Comparison of ENCODE assay signal across 14 mouse cellular contexts in genomic region chr14:54997297-54997696, GRCm38 (mm10). TPM values are rescaled to one million over a fixed set of nuclear protein-coding genes. Genes with fewer than 3 reads are reported as not detected.
A peak's percentile ranks its signal among the peaks of the same experiment; 100 is the strongest.
DNase-seq lines count a peak whose midpoint lies in the region; ATAC-seq and TF ChIP-seq lines count a peak whose summit lies in the region.
"Had no signal": no experiment of that assay in that cellular context is flagged by ENCODE, and none has a peak within 500 bp of the region (broad histone marks: within the 10 kb centered on the region; RNA-seq: fewer than 3 reads in every experiment).

No protein-coding gene starts in this region.

- H3K4me3 ChIP-seq in heart, embryonic 10.5 days, result peak overlapping the region; percentile 56
- H3K4me3 ChIP-seq in lung, embryonic 14.5 days (ENCODE audit: low read depth, low read length), result no peak overlapping the region
- no peak overlapping the region for H3K4me3 ChIP-seq in lung, adult 2 months (replicated peaks; ENCODE audit: extremely low read depth, low read depth, low read length)
- no peak overlapping the region for H3K4me3 ChIP-seq in limb, embryonic 11.5 days (ENCODE audit: low read depth, low read length)
- H3K4me3 ChIP-seq in stomach, postnatal 0 days (ENCODE audit: low read depth, low read length), result no peak overlapping the region

- H3K36me3 ChIP-seq in heart, embryonic 10.5 days, result peaks cover 20% of the 10 kb centered on the region
- H3K36me3 ChIP-seq in lung, embryonic 14.5 days (ENCODE audit: insufficient read depth), result no peaks in the 10 kb centered on the region
- H3K36me3 ChIP-seq in limb, embryonic 11.5 days (ENCODE audit: control insufficient read depth, insufficient read depth, low read length), result no peaks in the 10 kb centered on the region
- H3K36me3 ChIP-seq in stomach, postnatal 0 days (ENCODE audit: control insufficient read depth, insufficient read depth, low read length), result no peaks in the 10 kb centered on the region

- DNase-seq in heart, embryonic 10.5 days (ENCODE audit: low spot score), result no peak
- no peak for DNase-seq in heart, adult 11 months
- no peak for DNase-seq in lung, embryonic 14.5 days
- no peak for DNase-seq in lung, adult 2 months
- no peak for DNase-seq in limb, embryonic 11.5 days (ENCODE audit: low spot score)
- no peak for DNase-seq in stomach, postnatal 0 days (ENCODE audit: low spot score)
- DNase-seq in MN1 (ENCODE audit: low spot score), result no peak
- no peak for DNase-seq in gastrocnemius, postnatal 14 days
- DNase-seq: adrenal gland, postnatal 25 days; cerebellum, postnatal 14 days had no signal

- no peak for TF ChIP-seq CTCF in lung, embryonic 14.5 days (IDR thresholded peaks at IDR 0.05; ENCODE audit: low read depth)
- TF ChIP-seq CTCF in lung, adult 2 months (IDR thresholded peaks at IDR 0.05; ENCODE audit: insufficient read depth, low read length), result no peak
- no peak for TF ChIP-seq CTCF in stomach, postnatal 0 days (IDR thresholded peaks at IDR 0.05; ENCODE audit: low read depth)

- H3K27ac ChIP-seq in heart, embryonic 10.5 days, result peak overlapping the region; percentile 94
- peak overlapping the region; percentile 75; the same call in 1 of the 2 replicates for H3K27ac ChIP-seq in lung, embryonic 14.5 days (ENCODE audit: low read depth)
- no peak overlapping the region for H3K27ac ChIP-seq in limb, embryonic 11.5 days (replicated peaks; ENCODE audit: low read depth, low read length)
- H3K27ac ChIP-seq in stomach, postnatal 0 days (replicated peaks), result peak overlapping the region; percentile 31; the same call in 1 of the 2 replicates

- no peak overlapping the region; the same call in 1 of the 2 replicates for H3K9ac ChIP-seq in lung, embryonic 14.5 days
- H3K9ac ChIP-seq in limb, embryonic 11.5 days (ENCODE audit: low read length), result no peak overlapping the region
- no peak overlapping the region for H3K9ac ChIP-seq in stomach, postnatal 0 days (ENCODE audit: low read length)

- 35% methylated on average over 4 of the region's 4 CpGs for WGBS in heart, embryonic 10.5 days
- 53% methylated on average over 4 of the region's 4 CpGs for WGBS in lung, embryonic 14.5 days
- 64% methylated on average over 4 of the region's 4 CpGs for WGBS in lung, adult 2 months
- 63% methylated on average over 4 of the region's 4 CpGs for WGBS in limb, embryonic 11.5 days
- WGBS in stomach, postnatal 0 days, result 54% methylated on average over 4 of the region's 4 CpGs

- peaks cover 76% of the 10 kb centered on the region for H3K4me1 ChIP-seq in heart, embryonic 10.5 days
- peaks cover 14% of the 10 kb centered on the region; the same call in 1 of the 2 replicates for H3K4me1 ChIP-seq in lung, embryonic 14.5 days (ENCODE audit: insufficient read depth)
- no peaks in the 10 kb centered on the region; the same call in 1 of the 2 replicates for H3K4me1 ChIP-seq in lung, adult 2 months (ENCODE audit: control insufficient read depth, insufficient read depth, low read length)
- 0 out of 2 replicates have a peak, but pooled peaks cover 3% of the 10 kb centered on the region for H3K4me1 ChIP-seq in limb, embryonic 11.5 days (ENCODE audit: control insufficient read depth, insufficient read depth, low read length)
- no peaks in the 10 kb centered on the region for H3K4me1 ChIP-seq in stomach, postnatal 0 days (replicated peaks; ENCODE audit: control insufficient read depth, insufficient read depth)

- intact Hi-C loops in gastrocnemius, postnatal 14 days (cut with DNase I; ENCODE audit: low total_unique reads), result loop anchor here (10.0 kb wide), 1 partner anchor 162 kb away; no protein-coding TSS in a partner anchor

- no peak for ATAC-seq in lung, embryonic 14.5 days (ENCODE audit: insufficient read depth)
- ATAC-seq in limb, embryonic 11.5 days (ENCODE audit: insufficient number of reproducible peaks, low FRiP score, low TSS enrichment, low read depth), result peak; percentile 45; the same call in 1 of the 2 replicates
- no peak for ATAC-seq in stomach, postnatal 0 days (ENCODE audit: low FRiP score, low TSS enrichment)
- ATAC-seq: Patski had no signal

- H3K9me3 ChIP-seq in heart, embryonic 10.5 days, result no peaks in the 10 kb centered on the region; the same call in 1 of the 2 replicates
- H3K9me3 ChIP-seq in lung, embryonic 14.5 days (ENCODE audit: low read depth, low read length), result no peaks in the 10 kb centered on the region
- H3K9me3 ChIP-seq in limb, embryonic 11.5 days (ENCODE audit: control insufficient read depth, low read length), result no peaks in the 10 kb centered on the region
- no peaks in the 10 kb centered on the region for H3K9me3 ChIP-seq in stomach, postnatal 0 days (ENCODE audit: control insufficient read depth, low read length)

- H3K4me2 ChIP-seq in lung, embryonic 14.5 days, result no peak overlapping the region
- H3K4me2 ChIP-seq in limb, embryonic 11.5 days (ENCODE audit: low read depth, severe bottlenecking), result no peak overlapping the region
- no peak overlapping the region for H3K4me2 ChIP-seq in stomach, postnatal 0 days (replicated peaks; ENCODE audit: low read depth)

- no peak for TF ChIP-seq POLR2A in lung, adult 2 months (IDR thresholded peaks at IDR 0.05; ENCODE audit: borderline replicate concordance, extremely low read depth, low read depth, low read length)

- H3K27me3 ChIP-seq in heart, embryonic 10.5 days (ENCODE audit: insufficient read depth, poor library complexity, severe bottlenecking), result no peaks in the 10 kb centered on the region
- no peaks in the 10 kb centered on the region for H3K27me3 ChIP-seq in lung, embryonic 14.5 days (ENCODE audit: insufficient read depth, low read length)
- no peaks in the 10 kb centered on the region for H3K27me3 ChIP-seq in limb, embryonic 11.5 days (ENCODE audit: control insufficient read depth, insufficient read depth, low read length)
- H3K27me3 ChIP-seq in stomach, postnatal 0 days (ENCODE audit: control insufficient read depth, insufficient read depth, low read length), result no peaks in the 10 kb centered on the region

- no peak for TF ChIP-seq EP300 in stomach, postnatal 0 days (optimal IDR thresholded peaks at IDR 0.05)

RNA-seq across cellular contexts. Expression of gene Myh7, which starts 2.9 kb away (rescaled TPM):
- polyA plus RNA-seq in heart, embryonic 10.5 days (2016; fragmentation: Nextera tagmentation; extraction: Ambion mirVana), result 2,022 and 5,104 TPM in 2 replicates
- polyA plus RNA-seq in lung, embryonic 14.5 days (2014; fragmentation: Nextera tagmentation; extraction: Ambion mirVana), result 1.8 and 3.6 TPM in 2 replicates
- 8.0 and 13.3 TPM in 2 replicates for polyA plus RNA-seq in lung, adult 2 months (2012; rRNA removed)
- 0.92 and 1.5 TPM in 2 replicates for polyA plus RNA-seq in limb, embryonic 11.5 days (2014; fragmentation: Nextera tagmentation; extraction: Ambion mirVana)
- 1.4 and 2.4 TPM in 2 replicates for polyA plus RNA-seq in stomach, postnatal 0 days (2015; fragmentation: Nextera tagmentation; extraction: Ambion mirVana)
- total RNA-seq in gastrocnemius, postnatal 14 days (2021), result 1,000 to 10,000 TPM in 1 of 2 experiments, 100 to 1,000 TPM in 1; 602 to 1,083 TPM
- total RNA-seq: adrenal gland, postnatal 25 days had no signal

RNA-seq across cellular contexts. Expression of gene Ngdn, which starts 18.0 kb away (rescaled TPM):
- 73.7 and 88.8 TPM in 2 replicates for polyA plus RNA-seq in heart, embryonic 10.5 days (2016; fragmentation: Nextera tagmentation; extraction: Ambion mirVana)
- 75.0 and 81.6 TPM in 2 replicates for polyA plus RNA-seq in lung, embryonic 14.5 days (2014; fragmentation: Nextera tagmentation; extraction: Ambion mirVana)
- 12.7 and 17.0 TPM in 2 replicates for polyA plus RNA-seq in lung, adult 2 months (2012; rRNA removed)
- polyA plus RNA-seq in limb, embryonic 11.5 days (2014; fragmentation: Nextera tagmentation; extraction: Ambion mirVana), result 99.5 and 100 TPM in 2 replicates
- 54.4 and 55.2 TPM in 2 replicates for polyA plus RNA-seq in stomach, postnatal 0 days (2015; fragmentation: Nextera tagmentation; extraction: Ambion mirVana)
- total RNA-seq in gastrocnemius, postnatal 14 days (2021), result 10 to 100 TPM; 17.8 to 19.0 TPM

RNA-seq across cellular contexts. Expression of gene Gm17428, which starts 20.6 kb away (rescaled TPM):
- polyA plus RNA-seq in heart, embryonic 10.5 days (2016; fragmentation: Nextera tagmentation; extraction: Ambion mirVana), result not detected in 2 replicates
- not detected in 2 replicates for polyA plus RNA-seq in lung, embryonic 14.5 days (2014; fragmentation: Nextera tagmentation; extraction: Ambion mirVana)
- polyA plus RNA-seq in lung, adult 2 months (2012; rRNA removed), result not detected in 2 replicates
- polyA plus RNA-seq in limb, embryonic 11.5 days (2014; fragmentation: Nextera tagmentation; extraction: Ambion mirVana), result not detected in 2 replicates
- polyA plus RNA-seq in stomach, postnatal 0 days (2015; fragmentation: Nextera tagmentation; extraction: Ambion mirVana), result not detected in 2 replicates
- not detected for total RNA-seq in gastrocnemius, postnatal 14 days (2021)
- total RNA-seq: adrenal gland, postnatal 25 days; left cerebral cortex, postnatal 36 days had no signal
- polyA plus RNA-seq: hindbrain, embryonic 11.5 days; large intestine, adult 2 months; Patski had no signal

RNA-seq across cellular contexts. Expression of gene Myh6, which starts 30.6 kb away (rescaled TPM):
- 2,034 and 3,157 TPM in 2 replicates for polyA plus RNA-seq in heart, embryonic 10.5 days (2016; fragmentation: Nextera tagmentation; extraction: Ambion mirVana)
- 4.6 and 87.1 TPM in 2 replicates for polyA plus RNA-seq in lung, embryonic 14.5 days (2014; fragmentation: Nextera tagmentation; extraction: Ambion mirVana)
- polyA plus RNA-seq in lung, adult 2 months (2012; rRNA removed), result 82.5 and 128 TPM in 2 replicates
- 0.77 and 1.7 TPM in 2 replicates for polyA plus RNA-seq in limb, embryonic 11.5 days (2014; fragmentation: Nextera tagmentation; extraction: Ambion mirVana)
- polyA plus RNA-seq in stomach, postnatal 0 days (2015; fragmentation: Nextera tagmentation; extraction: Ambion mirVana), result 0.27 and 0.29 TPM in 2 replicates
- 100 to 1,000 TPM; 121 to 213 TPM for total RNA-seq in gastrocnemius, postnatal 14 days (2021)
- total RNA-seq: adrenal gland, postnatal 25 days had no signal

Comparison
In these comparisons a context has a peak if more than half of its experiments do, and no peak if none do; other contexts are left out.
1. RNA of gene Myh7, which starts 2.9 kb away (polyA plus RNA-seq): 2,022 to 5,104 TPM in heart, embryonic 10.5 days; 8.0 to 13.3 TPM in lung, adult 2 months, 1.8 to 3.6 TPM in lung, embryonic 14.5 days, 0.92 to 1.5 TPM in limb, embryonic 11.5 days and 1.4 to 2.4 TPM in stomach, postnatal 0 days; every median in the first group is over 100 times any median in the second.